Mouse (Mus musculus) kidney, embryonic 16.5 days (tissue): Measurements from ENCODE around the gene Thy1. TPM values are rescaled to one million over a fixed set of nuclear protein-coding genes. Genes with fewer than 3 reads are reported as not detected.

ENCODE experiments used
- ATAC-seq: fragments of 200-750 bp; cut with Nextera tagmentation; 2 replicates; pipeline ENCODE4 v1.8.0; 2017; ENCODE audit warnings: moderate TSS enrichment; ENCODE audit not compliant: low FRiP score, low TSS enrichment
- H3K27ac ChIP-seq: fragments of 300-500 bp; sonication (generic); 2 replicates; pipeline ENCODE4 v1.5.1; 2014; ENCODE audit warnings: low read length
- H3K27me3 ChIP-seq: fragments of 300-500 bp; sonication (generic); 2 replicates; pipeline ENCODE4 v1.6.1; 2014; ENCODE audit warnings: low read length, control low read depth, mixed read lengths; ENCODE audit not compliant: insufficient read depth
- H3K36me3 ChIP-seq: fragments of 300-500 bp; sonication (generic); 2 replicates; pipeline ENCODE4 v1.6.1; 2014; ENCODE audit warnings: low read length, control low read depth, mixed read lengths; ENCODE audit not compliant: insufficient read depth
- H3K4me1 ChIP-seq: fragments of 300-500 bp; sonication (generic); 2 replicates; pipeline ENCODE4 v1.6.1; 2014; ENCODE audit warnings: low read length, control low read depth, mixed read lengths; ENCODE audit not compliant: insufficient read depth
- H3K4me2 ChIP-seq: fragments of 300-500 bp; sonication (generic); replicated peaks from 2 replicates; pipeline ENCODE4 v1.6.1; 2014; ENCODE audit warnings: low read depth, low read length
- H3K4me3 ChIP-seq: fragments of 300-500 bp; sonication (generic); 2 replicates; pipeline ENCODE4 v1.5.1; 2014; ENCODE audit warnings: mild to moderate bottlenecking, low read length
- H3K9ac ChIP-seq: fragments of 300-500 bp; sonication (generic); replicated peaks from 2 replicates; pipeline ENCODE4 v1.6.1; 2014; ENCODE audit warnings: low read length
- H3K9me3 ChIP-seq: fragments of 300-500 bp; sonication (generic); 2 replicates; pipeline ENCODE4 v1.6.1; 2016; ENCODE audit warnings: low read length, control low read depth
- WGBS: fragments of 180-500 bp; shearing (Covaris S2); extraction: QIAGEN DNeasy Blood & Tissue Kit; methylation state at CpG from one replicate; pipeline ENCODE4 v1.1.7; 2014; 5-methylcytosine and 5-hydroxymethylcytosine counted together
- polyA plus RNA-seq: library from polyadenylated mRNA; unstranded; fragments of >200 nt; fragmentation: Nextera tagmentation; extraction: Ambion mirVana; gene quantifications from 2 replicates; pipeline ENCODE4 v1.2.1, GENCODE M21; 2015

Gene Thy1
- polyA plus RNA-seq, 1 experiment from 2014 or later: 7.7 TPM

GRCm38 (mm10) chr9:44045158-44045883 is 2.1 kb downstream of the Thy1 start:
- Histone ChIP-seq H3K4me2 (peak overlapping the region; percentile 60; the same call in 1 of the 2 replicates), H3K9ac (no peak overlapping the region), H3K27ac (no peak overlapping the region), H3K4me3 (peak overlapping the region; percentile 50; the same call in 1 of the 2 replicates), H3K4me1 (peaks cover 16% of the 10 kb centered on the region; the same call in 1 of the 2 replicates), H3K9me3 (no peaks in the 10 kb centered on the region), H3K27me3 (peaks cover 30% of the 10 kb centered on the region), H3K36me3 (no peaks in the 10 kb centered on the region)
- 76% methylated on average over 3 of the region's 3 CpGs for WGBS
- no peak for ATAC-seq

GRCm38 (mm10) chr9:44045884-44046272 is 2.7 kb downstream of the Thy1 start:
- WGBS: 79% methylated on average over 5 of the region's 5 CpGs

GRCm38 (mm10) chr9:44046426-44046825 is 3.2 kb downstream of the Thy1 start:
- no peak overlapping the region for H3K4me3 ChIP-seq
- H3K9ac ChIP-seq: no peak overlapping the region
- H3K4me2 ChIP-seq: no peak overlapping the region
- H3K27me3 ChIP-seq: peaks cover 30% of the 10 kb centered on the region
- H3K27ac ChIP-seq: no peak overlapping the region
- WGBS: 85% methylated on average over 12 of the region's 12 CpGs
- no peak for ATAC-seq
- peaks cover 16% of the 10 kb centered on the region; the same call in 1 of the 2 replicates for H3K4me1 ChIP-seq
- H3K9me3 ChIP-seq: no peaks in the 10 kb centered on the region
- H3K36me3 ChIP-seq: no peaks in the 10 kb centered on the region

More at GRCm38 (mm10) chr9:44045884-44046272, 2.7 kb downstream of the Thy1 start:
- no peak overlapping the region for H3K27ac ChIP-seq
- H3K4me2 ChIP-seq: no peak overlapping the region
- H3K36me3 ChIP-seq: no peaks in the 10 kb centered on the region
- H3K27me3 ChIP-seq: peaks cover 30% of the 10 kb centered on the region
- H3K9me3 ChIP-seq: no peaks in the 10 kb centered on the region
- no peak for ATAC-seq
- peaks cover 16% of the 10 kb centered on the region; the same call in 1 of the 2 replicates for H3K4me1 ChIP-seq
- H3K4me3 ChIP-seq: no peak overlapping the region
- no peak overlapping the region for H3K9ac ChIP-seq

- Histone ChIP-seq H3K4me1 (peaks cover 16% of the 10 kb centered on the region; the same call in 1 of the 2 replicates), H3K9me3 (no peaks in the 10 kb centered on the region), H3K4me3 (no peak overlapping the region), H3K9ac (no peak overlapping the region), H3K27ac (no peak overlapping the region), H3K36me3 (no peaks in the 10 kb centered on the region), H3K4me2 (no peak overlapping the region), H3K27me3 (peaks cover 26% of the 10 kb centered on the region)
- 45% methylated on average over 6 of the region's 6 CpGs for WGBS
- no peak for ATAC-seq
These were observed 3.9 kb downstream of the Thy1 start for GRCm38 (mm10) chr9:44047071-44047470.

- H3K4me2 ChIP-seq: no peak overlapping the region
- 77% methylated on average over 14 of the region's 14 CpGs for WGBS
- H3K4me3 ChIP-seq: no peak overlapping the region
- H3K36me3 ChIP-seq: no peaks in the 10 kb centered on the region
- H3K9ac ChIP-seq: no peak overlapping the region
- no peak overlapping the region for H3K27ac ChIP-seq
- H3K27me3 ChIP-seq: peaks cover 23% of the 10 kb centered on the region
- ATAC-seq: no peak
- H3K9me3 ChIP-seq: no peaks in the 10 kb centered on the region
- H3K4me1 ChIP-seq: peaks cover 15% of the 10 kb centered on the region; the same call in 1 of the 2 replicates
These were observed 4.6 kb downstream of the Thy1 start for GRCm38 (mm10) chr9:44047571-44048490.

- Histone ChIP-seq H3K36me3 (no peaks in the 10 kb centered on the region), H3K27ac (no peak overlapping the region), H3K4me3 (no peak overlapping the region), H3K4me2 (no peak overlapping the region), H3K4me1 (peaks cover 7% of the 10 kb centered on the region; the same call in 1 of the 2 replicates), H3K9me3 (no peaks in the 10 kb centered on the region), H3K9ac (no peak overlapping the region), H3K27me3 (peaks cover 17% of the 10 kb centered on the region)
- no peak for ATAC-seq
- 69% methylated on average over 15 of the region's 15 CpGs for WGBS
These were observed 5.6 kb downstream of the Thy1 start for GRCm38 (mm10) chr9:44048541-44049380.

- no peak for ATAC-seq
- Histone ChIP-seq H3K9me3 (no peaks in the 10 kb centered on the region), H3K4me1 (no peaks in the 10 kb centered on the region)
These were observed 6.4 kb downstream of the Thy1 start for GRCm38 (mm10) chr9:44049381-44050165.

GRCm38 (mm10) chr9:44052855-44053254 is 9.7 kb downstream of the Thy1 start:
- Histone ChIP-seq H3K9me3 (no peaks in the 10 kb centered on the region; the same call in 1 of the 2 replicates), H3K27me3 (no peaks in the 10 kb centered on the region), H3K4me1 (no peaks in the 10 kb centered on the region), H3K4me2 (no peak overlapping the region), H3K27ac (no peak overlapping the region), H3K36me3 (no peaks in the 10 kb centered on the region), H3K4me3 (no peak overlapping the region), H3K9ac (no peak overlapping the region)
- ATAC-seq: no peak
- 69% methylated on average over 3 of the region's 3 CpGs for WGBS

More at GRCm38 (mm10) chr9:44049381-44050165, 6.4 kb downstream of the Thy1 start:
- Histone ChIP-seq H3K4me3 (no peak overlapping the region), H3K27ac (no peak overlapping the region), H3K9ac (no peak overlapping the region), H3K36me3 (no peaks in the 10 kb centered on the region), H3K27me3 (peaks cover 9% of the 10 kb centered on the region), H3K4me2 (no peak overlapping the region)
- 86% methylated on average over 8 of the region's 8 CpGs for WGBS
